ENCODE assay signal across 7 mouse cellular contexts in the genomic region with DNA sequence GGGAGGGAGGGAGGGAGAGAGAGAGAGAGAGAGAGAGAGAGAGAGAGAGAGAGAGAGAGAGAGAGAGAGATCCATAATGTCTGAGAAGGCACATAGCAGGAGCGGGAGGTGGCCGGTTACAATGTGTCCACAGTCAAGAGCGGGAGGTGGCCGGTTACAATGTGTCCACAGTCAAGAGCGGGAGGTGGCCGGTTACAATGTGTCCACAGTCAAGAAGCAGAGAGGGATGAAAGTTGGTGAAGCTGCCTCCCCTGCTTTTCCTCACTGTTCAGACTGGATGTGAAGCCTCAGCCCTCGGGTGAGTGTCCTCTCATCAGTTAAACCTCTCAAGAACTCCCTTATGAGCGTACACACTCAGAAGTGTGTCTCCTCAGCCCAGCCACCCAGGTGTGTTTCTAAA. TPM values are rescaled to one million over a fixed set of nuclear protein-coding genes. Genes with fewer than 3 reads are reported as not detected.
A peak's percentile ranks its signal among the peaks of the same experiment; 100 is the strongest.
DNase-seq lines count a peak whose midpoint lies in the region.
"Not testable (repeated sequence)": the region's sequence is repeated elsewhere in the genome, so short reads cannot be mapped to it uniquely, and the experiment has no call there.
"Had no signal": no experiment of that assay in that cellular context is flagged by ENCODE, and none has a peak within 500 bp of the region (broad histone marks: within the 10 kb centered on the region; RNA-seq: fewer than 3 reads in every experiment).

No protein-coding gene starts in this region.

- not testable (repeated sequence) for H3K27me3 ChIP-seq in forebrain, embryonic 10.5 days (ENCODE audit: poor library complexity, severe bottlenecking)

- not testable (repeated sequence) for H3K4me3 ChIP-seq in forebrain, embryonic 10.5 days

- H3K36me3 ChIP-seq in forebrain, embryonic 10.5 days (replicated peaks) = not testable (repeated sequence)

- 0 out of 2 replicates have a peak overlapping the region, but pooled peaks have one; percentile 30 for H3K27ac ChIP-seq in forebrain, embryonic 10.5 days

- WGBS in forebrain, embryonic 10.5 days = 95% methylated on average over 8 of the region's 8 CpGs

- DNase-seq in forebrain, embryonic 10.5 days (ENCODE audit: extremely low spot score, low spot score) = not testable (repeated sequence)
- peak; percentile 72 for DNase-seq in heart, adult 11 months
- peak; percentile 46 for DNase-seq in testis, postnatal 10 days (ENCODE audit: low spot score)
- DNase-seq in testis, postnatal 14 days (ENCODE audit: low spot score) = peak; percentile 76

- H3K4me1 ChIP-seq in forebrain, embryonic 10.5 days = peaks cover 50% of the 10 kb centered on the region

- H3K9me3 ChIP-seq in forebrain, embryonic 10.5 days = peaks cover 10% of the 10 kb centered on the region; the same call in 1 of the 2 replicates

RNA-seq across cellular contexts. Expression of a gene that starts 57.2 kb away (rescaled TPM):
- 15.5 and 17.8 TPM in 2 replicates for polyA plus RNA-seq in forebrain, embryonic 10.5 days (2016; fragmentation: Nextera tagmentation; extraction: Ambion mirVana)
- polyA plus RNA-seq: activated CD4-positive, CD25-positive, alpha-beta regulatory T cell, adult 4 months; CD4-positive, CD25-positive, alpha-beta regulatory T cell, adult 4 months; G1E had no signal
